Mouse (Mus musculus): Measurements from ENCODE around the gene Wdr1. TPM values are rescaled to one million over a fixed set of nuclear protein-coding genes. Genes with fewer than 3 reads are reported as not detected.

Wdr1 gene
- total RNA-seq, 2 experiments from 2014 or later: 62.8 to 73.4 TPM

- peak; percentile 37 for DNase-seq
Observed at GRCm38 (mm10) chr5:38544423-38545415, 18.3 kb downstream of the Wdr1 start.

- DNase-seq: no peak
Observed at GRCm38 (mm10) chr5:38543496-38544217, 19.4 kb downstream of the Wdr1 start.

- DNase-seq: peak; percentile 27
Observed at GRCm38 (mm10) chr5:38541728-38542127, 21.3 kb downstream of the Wdr1 start.

GRCm38 (mm10) chr5:38540898-38541297 is 22.1 kb downstream of the Wdr1 start:
- no peak for DNase-seq

- no peak for DNase-seq
Observed at GRCm38 (mm10) chr5:38538508-38538907, 24.5 kb downstream of the Wdr1 start.

- no peak for DNase-seq
Observed at GRCm38 (mm10) chr5:38537845-38538244, 25.2 kb downstream of the Wdr1 start.

GRCm38 (mm10) chr5:38536822-38537221 is 26.2 kb downstream of the Wdr1 start:
- peak; percentile 74 for DNase-seq

- DNase-seq: no peak
Observed at GRCm38 (mm10) chr5:38532084-38532483, 30.9 kb downstream of the Wdr1 start.

GRCm38 (mm10) chr5:38529724-38530428 is 33.1 kb downstream of the Wdr1 start:
- DNase-seq: no peak

GRCm38 (mm10) chr5:38522977-38523376 is 40.0 kb downstream of the Wdr1 start:
- DNase-seq: no peak

- DNase-seq: no peak
Observed at GRCm38 (mm10) chr5:38520838-38521237, 42.2 kb downstream of the Wdr1 start.

- DNase-seq: no peak
Observed at GRCm38 (mm10) chr5:38516267-38516666, 46.8 kb downstream of the Wdr1 start.

GRCm38 (mm10) chr5:38512991-38513390 is 50.0 kb downstream of the Wdr1 start:
- DNase-seq: no peak

- DNase-seq: no peak
Observed at GRCm38 (mm10) chr5:38509568-38509967, 53.5 kb downstream of the Wdr1 start.

- DNase-seq: no peak
Observed at GRCm38 (mm10) chr5:38505435-38505765, 57.6 kb downstream of the Wdr1 start.

GRCm38 (mm10) chr5:38504747-38505434 is 58.1 kb downstream of the Wdr1 start:
- DNase-seq: no peak

- DNase-seq: no peak
Observed at GRCm38 (mm10) chr5:38504116-38504515, 58.9 kb downstream of the Wdr1 start.

GRCm38 (mm10) chr5:38502992-38503391 is 60.0 kb downstream of the Wdr1 start, which contains the start of gene Slc2a9:
TSS of gene Slc2a9 (minus strand) at chr5:38503143.
- DNase-seq: no peak

- DNase-seq: no peak
Observed at GRCm38 (mm10) chr5:38500043-38500442, 63.0 kb downstream of the Wdr1 start.

GRCm38 (mm10) chr5:38499316-38499811 is 63.7 kb downstream of the Wdr1 start:
- DNase-seq: no peak

- DNase-seq: no peak
Observed at GRCm38 (mm10) chr5:38498479-38498878, 64.5 kb downstream of the Wdr1 start.

Data from gastrocnemius, postnatal 25 days (tissue).